ENCODE assay signal across 11 mouse cellular contexts in the genomic region with DNA sequence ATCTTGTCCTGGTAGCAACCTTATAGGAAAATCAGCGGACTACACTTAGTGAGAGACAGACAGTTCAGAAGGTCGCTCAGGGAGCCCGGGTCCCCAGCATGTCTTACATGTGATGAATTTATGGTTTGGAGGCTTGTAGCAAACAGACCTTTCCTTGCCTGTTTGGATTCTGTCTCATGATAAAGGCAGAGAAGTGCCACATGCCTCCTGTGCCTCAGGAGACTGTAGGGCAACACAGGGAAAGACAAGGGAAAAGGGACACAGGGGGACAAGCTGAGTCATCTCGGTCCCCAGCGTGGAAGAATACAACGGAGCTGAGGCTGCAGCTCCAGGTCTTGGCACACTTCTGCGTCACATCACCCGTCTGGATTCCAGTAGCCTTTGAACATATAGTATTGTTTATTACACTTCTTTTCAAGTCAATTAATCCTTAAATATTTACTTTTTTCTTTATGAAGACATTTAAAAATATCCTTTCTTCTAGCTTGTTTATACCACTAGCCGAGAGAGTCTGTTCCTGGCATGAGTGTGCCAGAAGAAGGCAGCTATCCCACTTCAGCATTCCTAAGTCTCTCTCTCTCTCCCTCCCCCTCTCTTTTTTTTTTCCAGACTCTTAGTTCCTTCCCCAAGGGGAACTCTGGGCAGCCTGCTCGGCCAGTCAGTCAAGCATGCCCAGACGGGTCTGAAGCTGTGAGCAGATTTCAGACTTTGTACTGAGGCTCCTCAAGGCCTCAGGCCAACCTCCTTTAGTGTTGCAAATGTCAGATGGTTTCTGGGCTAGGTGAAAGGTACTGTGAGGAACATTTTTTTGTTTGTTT.
A peak's percentile ranks its signal among the peaks of the same experiment; 100 is the strongest.
DNase-seq lines count a peak whose midpoint lies in the region; ATAC-seq and TF ChIP-seq lines count a peak whose summit lies in the region.
"Had no signal": no experiment of that assay in that cellular context is flagged by ENCODE, and none has a peak within 500 bp of the region (broad histone marks: within the 10 kb centered on the region; RNA-seq: fewer than 3 reads in every experiment).

No protein-coding gene starts in this region.

- peaks cover 10% of the 10 kb centered on the region; the same call in 1 of the 2 replicates for H3K4me1 ChIP-seq in liver, adult 2 months (ENCODE audit: control insufficient read depth, insufficient read depth, low read length)
- H3K4me1 ChIP-seq in liver, embryonic 12.5 days = no peaks in the 10 kb centered on the region
- no peaks in the 10 kb centered on the region for H3K4me1 ChIP-seq in embryonic facial prominence, embryonic 12.5 days
- H3K4me1 ChIP-seq in kidney, embryonic 15.5 days = peaks cover 7% of the 10 kb centered on the region; the same call in 1 of the 2 replicates

- no peak overlapping the region for H3K4me2 ChIP-seq in liver, embryonic 12.5 days
- no peak overlapping the region for H3K4me2 ChIP-seq in embryonic facial prominence, embryonic 12.5 days (replicated peaks)
- no peak overlapping the region for H3K4me2 ChIP-seq in kidney, embryonic 15.5 days
- H3K4me2 ChIP-seq: forebrain, embryonic 15.5 days; limb, embryonic 13.5 days had no signal

- H3K27me3 ChIP-seq in liver, adult 2 months (ENCODE audit: control insufficient read depth, insufficient read depth, low read length) = no peaks in the 10 kb centered on the region
- H3K27me3 ChIP-seq in liver, embryonic 12.5 days (replicated peaks) = no peaks in the 10 kb centered on the region
- no peaks in the 10 kb centered on the region for H3K27me3 ChIP-seq in embryonic facial prominence, embryonic 12.5 days
- H3K27me3 ChIP-seq in kidney, embryonic 15.5 days = no peaks in the 10 kb centered on the region
- H3K27me3 ChIP-seq: forebrain, embryonic 15.5 days; limb, embryonic 13.5 days had no signal

- H3K27ac ChIP-seq in liver, adult 2 months (replicated peaks; ENCODE audit: insufficient read depth, low read depth, low read length) = no peak overlapping the region; the same call in 1 of the 2 replicates
- no peak overlapping the region for H3K27ac ChIP-seq in liver, embryonic 12.5 days
- H3K27ac ChIP-seq in embryonic facial prominence, embryonic 12.5 days = no peak overlapping the region
- H3K27ac ChIP-seq in kidney, embryonic 15.5 days = 0 out of 2 replicates have a peak overlapping the region, but pooled peaks have one; percentile 10
- H3K27ac ChIP-seq: forebrain, embryonic 15.5 days; limb, embryonic 13.5 days had no signal

- WGBS in liver, adult 2 months = 67% methylated on average over 11 of the region's 11 CpGs
- 56% methylated on average over 11 of the region's 11 CpGs for WGBS in liver, embryonic 12.5 days (ENCODE audit: insufficient replicate concordance)
- WGBS in embryonic facial prominence, embryonic 12.5 days = 45% methylated on average over 11 of the region's 11 CpGs
- 38% methylated on average over 11 of the region's 11 CpGs for WGBS in kidney, embryonic 15.5 days

- no peaks in the 10 kb centered on the region for H3K79me2 ChIP-seq in liver, adult 2 months (ENCODE audit: control insufficient read depth, insufficient read depth, low read length)

- no peak for TF ChIP-seq CTCF in liver, adult 2 months (IDR thresholded peaks at IDR 0.05; ENCODE audit: low read depth, low read length)

- H3K36me3 ChIP-seq in liver, adult 2 months (ENCODE audit: control insufficient read depth, insufficient read depth, low read length) = no peaks in the 10 kb centered on the region
- H3K36me3 ChIP-seq in liver, embryonic 12.5 days = no peaks in the 10 kb centered on the region
- H3K36me3 ChIP-seq in embryonic facial prominence, embryonic 12.5 days = no peaks in the 10 kb centered on the region
- no peaks in the 10 kb centered on the region for H3K36me3 ChIP-seq in kidney, embryonic 15.5 days
- H3K36me3 ChIP-seq: forebrain, embryonic 15.5 days; limb, embryonic 13.5 days had no signal

- DNase-seq in liver, adult 2 months (ENCODE audit: extremely low read depth, low read depth, low spot score) = peak; percentile 76
- DNase-seq in mesoderm, embryonic 11.5 days (ENCODE audit: low read depth, low spot score) = peak; percentile 44
- no peak for DNase-seq in layer of hippocampus, adult 18-20 months (ENCODE audit: low spot score in 2 of 2)
- DNase-seq in left cerebral cortex, adult 8-10 months (ENCODE audit: low spot score in 2 of 2) = no peak
- DNase-seq in adrenal gland, adult 8-10 months = no peak
- DNase-seq: right cerebral cortex, adult 18-20 months had no signal

- ATAC-seq in liver, embryonic 12.5 days = no peak
- ATAC-seq in embryonic facial prominence, embryonic 12.5 days (ENCODE audit: insufficient number of reproducible peaks, insufficient read depth, low FRiP score, low TSS enrichment) = peak; percentile 28; the same call in 1 of the 2 replicates
- peak; percentile 69; the same call in 1 of the 2 replicates for ATAC-seq in kidney, embryonic 15.5 days (replicated peaks; ENCODE audit: low FRiP score)
- ATAC-seq: forebrain, embryonic 15.5 days had no signal

- H3K4me3 ChIP-seq in liver, adult 2 months (ENCODE audit: insufficient read depth, low read depth, low read length) = no peak overlapping the region
- no peak overlapping the region for H3K4me3 ChIP-seq in liver, embryonic 12.5 days
- H3K4me3 ChIP-seq in embryonic facial prominence, embryonic 12.5 days = no peak overlapping the region
- no peak overlapping the region for H3K4me3 ChIP-seq in kidney, embryonic 15.5 days (replicated peaks)
- H3K4me3 ChIP-seq: forebrain, embryonic 15.5 days; limb, embryonic 13.5 days had no signal

- no peak overlapping the region for H3K9ac ChIP-seq in liver, adult 2 months (ENCODE audit: low read depth, low read length)
- no peak overlapping the region for H3K9ac ChIP-seq in liver, embryonic 12.5 days
- no peak overlapping the region for H3K9ac ChIP-seq in embryonic facial prominence, embryonic 12.5 days
- no peak overlapping the region for H3K9ac ChIP-seq in kidney, embryonic 15.5 days
- H3K9ac ChIP-seq: forebrain, embryonic 15.5 days; limb, embryonic 13.5 days had no signal

- no peaks in the 10 kb centered on the region for H3K9me3 ChIP-seq in liver, embryonic 12.5 days (replicated peaks)
- no peaks in the 10 kb centered on the region for H3K9me3 ChIP-seq in embryonic facial prominence, embryonic 12.5 days
- no peaks in the 10 kb centered on the region for H3K9me3 ChIP-seq in kidney, embryonic 15.5 days (replicated peaks)
- H3K9me3 ChIP-seq: forebrain, embryonic 15.5 days had no signal

- no peak for TF ChIP-seq POLR2A in liver, adult 2 months (IDR thresholded peaks at IDR 0.05; ENCODE audit: extremely low read depth, insufficient read depth, low read length)

Comparison
In these comparisons a context has a peak if more than half of its experiments do, and no peak if none do; other contexts are left out.
1. DNase-seq: peak in liver, adult 2 months (single experiment) and mesoderm, embryonic 11.5 days (single experiment); none in layer of hippocampus, adult 18-20 months (0 of 2), left cerebral cortex, adult 8-10 months (0 of 2) and adrenal gland, adult 8-10 months (single experiment).